Comparison of ENCODE assay signal across 15 mouse cellular contexts in the genomic region with DNA sequence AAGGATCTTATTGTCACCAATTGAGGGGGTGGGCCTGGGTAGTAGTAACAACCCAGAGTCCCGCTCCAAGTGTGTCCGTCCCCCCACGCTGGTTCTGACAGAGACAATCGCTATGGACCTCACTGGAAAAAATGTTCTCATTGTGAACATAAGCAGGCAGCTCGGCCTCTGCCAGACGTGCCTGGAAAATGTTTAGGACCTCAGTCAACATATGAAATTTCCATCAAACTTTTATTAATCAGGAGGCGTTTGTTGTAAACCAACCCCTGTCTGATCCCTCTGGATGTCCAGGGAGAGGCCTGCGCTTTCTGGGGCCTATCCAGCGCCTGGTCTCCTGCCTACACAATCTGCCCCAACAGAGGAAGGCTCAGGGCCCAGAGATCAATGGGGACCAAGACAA. TPM values are rescaled to one million over a fixed set of nuclear protein-coding genes. Genes with fewer than 3 reads are reported as not detected.
DNase-seq lines count a peak whose midpoint lies in the region; ATAC-seq lines count a peak whose summit lies in the region.
"Had no signal": no experiment of that assay in that cellular context is flagged by ENCODE, and none has a peak within 500 bp of the region (broad histone marks: within the 10 kb centered on the region; RNA-seq: fewer than 3 reads in every experiment).

No protein-coding gene starts in this region.

- no peak overlapping the region for H3K4me2 ChIP-seq in hindbrain, embryonic 12.5 days (replicated peaks)
- no peak overlapping the region for H3K4me2 ChIP-seq in hindbrain, embryonic 11.5 days (replicated peaks; ENCODE audit: low read depth, low read length)
- no peak overlapping the region for H3K4me2 ChIP-seq in intestine, embryonic 16.5 days (ENCODE audit: low read depth, low read length)
- no peak overlapping the region for H3K4me2 ChIP-seq in stomach, embryonic 16.5 days (ENCODE audit: low read depth, low read length)
- H3K4me2 ChIP-seq: midbrain, embryonic 11.5 days had no signal

- 0 out of 2 replicates have a peak overlapping the region, but pooled peaks have one; percentile 30 for H3K27ac ChIP-seq in hindbrain, embryonic 12.5 days
- no peak overlapping the region for H3K27ac ChIP-seq in hindbrain, embryonic 11.5 days (ENCODE audit: low read depth, low read length)
- peak overlapping the region; percentile 69; the same call in 1 of the 2 replicates for H3K27ac ChIP-seq in intestine, embryonic 16.5 days (ENCODE audit: low read length)
- peak overlapping the region; percentile 98 for H3K27ac ChIP-seq in stomach, embryonic 16.5 days (ENCODE audit: low read length)

- H3K36me3 ChIP-seq in hindbrain, embryonic 12.5 days, result no peaks in the 10 kb centered on the region
- no peaks in the 10 kb centered on the region for H3K36me3 ChIP-seq in hindbrain, embryonic 11.5 days (ENCODE audit: control insufficient read depth, insufficient read depth, low read length)
- H3K36me3 ChIP-seq in intestine, embryonic 16.5 days (ENCODE audit: control insufficient read depth, insufficient read depth, low read length), result no peaks in the 10 kb centered on the region
- H3K36me3 ChIP-seq in stomach, embryonic 16.5 days (ENCODE audit: control insufficient read depth, insufficient read depth, low read length), result no peaks in the 10 kb centered on the region

- no peak for DNase-seq in hindbrain, embryonic 11.5 days (ENCODE audit: low spot score)
- DNase-seq in lung, postnatal 10 days, result peak; percentile 50
- no peak for DNase-seq in lung, postnatal 25 days (ENCODE audit: low spot score)
- no peak for DNase-seq in right cerebral cortex, postnatal 25 days
- DNase-seq: adrenal gland, adult 8-10 months; cerebellum, adult 18-20 months; heart, adult 18-20 months; kidney, adult 8-10 months; liver, postnatal 0 days had no signal

- no peaks in the 10 kb centered on the region for H3K9me3 ChIP-seq in hindbrain, embryonic 12.5 days (replicated peaks)
- no peaks in the 10 kb centered on the region for H3K9me3 ChIP-seq in hindbrain, embryonic 11.5 days (ENCODE audit: control insufficient read depth, low read length)
- no peaks in the 10 kb centered on the region for H3K9me3 ChIP-seq in intestine, embryonic 16.5 days (ENCODE audit: control insufficient read depth, low read length)
- H3K9me3 ChIP-seq in stomach, embryonic 16.5 days (replicated peaks; ENCODE audit: control insufficient read depth, low read length), result no peaks in the 10 kb centered on the region

- no peak for ATAC-seq in hindbrain, embryonic 12.5 days (ENCODE audit: low FRiP score)
- no peak for ATAC-seq in hindbrain, embryonic 11.5 days (ENCODE audit: low FRiP score)
- peak; percentile 16; the same call in 1 of the 2 replicates for ATAC-seq in intestine, embryonic 16.5 days
- ATAC-seq in stomach, embryonic 16.5 days (ENCODE audit: insufficient read depth, low FRiP score), result peak; percentile 67; the same call in 1 of the 2 replicates
- ATAC-seq: forebrain, embryonic 14.5 days; liver, postnatal 0 days had no signal

- peaks cover 15% of the 10 kb centered on the region; the same call in 1 of the 2 replicates for H3K4me1 ChIP-seq in hindbrain, embryonic 12.5 days
- no peaks in the 10 kb centered on the region for H3K4me1 ChIP-seq in hindbrain, embryonic 11.5 days (replicated peaks; ENCODE audit: control insufficient read depth, insufficient read depth, low read length)
- H3K4me1 ChIP-seq in intestine, embryonic 16.5 days (ENCODE audit: control insufficient read depth, insufficient read depth, low read length), result peaks cover 10% of the 10 kb centered on the region; the same call in 1 of the 2 replicates
- peaks cover 19% of the 10 kb centered on the region for H3K4me1 ChIP-seq in stomach, embryonic 16.5 days (ENCODE audit: control insufficient read depth, insufficient read depth, low read length)

- H3K9ac ChIP-seq in hindbrain, embryonic 12.5 days, result no peak overlapping the region
- H3K9ac ChIP-seq in hindbrain, embryonic 11.5 days (ENCODE audit: low read depth, low read length), result no peak overlapping the region
- H3K9ac ChIP-seq in intestine, embryonic 16.5 days (ENCODE audit: low read depth, low read length), result 0 out of 2 replicates have a peak overlapping the region, but pooled peaks have one; percentile 40
- peak overlapping the region; percentile 61 for H3K9ac ChIP-seq in stomach, embryonic 16.5 days (ENCODE audit: low read length)
- H3K9ac ChIP-seq: liver, postnatal 0 days had no signal

- H3K4me3 ChIP-seq in hindbrain, embryonic 12.5 days, result no peak overlapping the region
- no peak overlapping the region for H3K4me3 ChIP-seq in hindbrain, embryonic 11.5 days (ENCODE audit: low read depth, low read length)
- no peak overlapping the region for H3K4me3 ChIP-seq in intestine, embryonic 16.5 days (ENCODE audit: low read length)
- H3K4me3 ChIP-seq in stomach, embryonic 16.5 days (replicated peaks; ENCODE audit: low read length), result no peak overlapping the region

- H3K27me3 ChIP-seq in hindbrain, embryonic 12.5 days, result no peaks in the 10 kb centered on the region
- H3K27me3 ChIP-seq in hindbrain, embryonic 11.5 days (ENCODE audit: control insufficient read depth, insufficient read depth, low read length), result no peaks in the 10 kb centered on the region
- no peaks in the 10 kb centered on the region for H3K27me3 ChIP-seq in intestine, embryonic 16.5 days (replicated peaks; ENCODE audit: control insufficient read depth, insufficient read depth, low read length)
- H3K27me3 ChIP-seq in stomach, embryonic 16.5 days (ENCODE audit: control insufficient read depth, insufficient read depth, low read length), result no peaks in the 10 kb centered on the region

- 80% methylated on average over 9 of the region's 9 CpGs for WGBS in hindbrain, embryonic 12.5 days
- 84% methylated on average over 9 of the region's 9 CpGs for WGBS in hindbrain, embryonic 11.5 days
- WGBS in intestine, embryonic 16.5 days, result 68% methylated on average over 9 of the region's 9 CpGs
- 52% methylated on average over 9 of the region's 9 CpGs for WGBS in stomach, embryonic 16.5 days

RNA-seq across cellular contexts. Expression of a gene that starts 11.4 kb away (rescaled TPM):
- not detected in 2 replicates for polyA plus RNA-seq in hindbrain, embryonic 12.5 days (2016; fragmentation: Nextera tagmentation; extraction: Ambion mirVana)
- not detected in 2 replicates for polyA plus RNA-seq in hindbrain, embryonic 11.5 days (2014; fragmentation: Nextera tagmentation; extraction: Ambion mirVana)
- not detected in 2 replicates for polyA plus RNA-seq in intestine, embryonic 16.5 days (2015; fragmentation: Nextera tagmentation; extraction: Ambion mirVana)
- not detected in 2 replicates for polyA plus RNA-seq in stomach, embryonic 16.5 days (2015; fragmentation: Nextera tagmentation; extraction: Ambion mirVana)
- polyA plus RNA-seq: forebrain, embryonic 14.5 days; limb, embryonic 11.5 days; liver, postnatal 0 days; midbrain, embryonic 11.5 days had no signal

RNA-seq across cellular contexts. Expression of a gene that starts 57.3 kb away (rescaled TPM):
- polyA plus RNA-seq in hindbrain, embryonic 12.5 days (2016; fragmentation: Nextera tagmentation; extraction: Ambion mirVana), result 6.1 and 6.9 TPM in 2 replicates
- 2.7 and 3.8 TPM in 2 replicates for polyA plus RNA-seq in hindbrain, embryonic 11.5 days (2014; fragmentation: Nextera tagmentation; extraction: Ambion mirVana)
- 4.2 and 4.4 TPM in 2 replicates for polyA plus RNA-seq in intestine, embryonic 16.5 days (2015; fragmentation: Nextera tagmentation; extraction: Ambion mirVana)
- polyA plus RNA-seq in stomach, embryonic 16.5 days (2015; fragmentation: Nextera tagmentation; extraction: Ambion mirVana), result 5.6 and 5.8 TPM in 2 replicates

Comparison
In these comparisons a context has a peak if more than half of its experiments do, and no peak if none do; other contexts are left out.
1. ATAC-seq: peak in intestine, embryonic 16.5 days (single experiment) and stomach, embryonic 16.5 days (single experiment); none in hindbrain, embryonic 12.5 days (single experiment) and hindbrain, embryonic 11.5 days (single experiment).
2. H3K9ac ChIP-seq: peak in intestine, embryonic 16.5 days (single experiment) and stomach, embryonic 16.5 days (single experiment); none in hindbrain, embryonic 12.5 days (single experiment) and hindbrain, embryonic 11.5 days (single experiment).